Mouse (Mus musculus) forebrain, embryonic 10.5 days (tissue): ENCODE measurements around the gene Krtap27-1. TPM values are rescaled to one million over a fixed set of nuclear protein-coding genes. Genes with fewer than 3 reads are reported as not detected.

Experiments
- DNase-seq: peaks from one replicate; pipeline ENCODE4 v3.0.0-alpha.2; 2017; ENCODE audit warnings: low spot score; ENCODE audit errors: extremely low spot score
- H3K27ac ChIP-seq: fragments of 300-500 bp; sonication (generic); 2 replicates; pipeline ENCODE4 v1.5.1; 2016; ENCODE audit warnings: mild to moderate bottlenecking
- H3K27me3 ChIP-seq: fragments of 300-500 bp; sonication (generic); 2 replicates; pipeline ENCODE4 v1.6.1; 2016; ENCODE audit warnings: mild to moderate bottlenecking; ENCODE audit not compliant: poor library complexity, severe bottlenecking
- H3K36me3 ChIP-seq: fragments of 300-500 bp; sonication (generic); replicated peaks from 2 replicates; pipeline ENCODE4 v1.6.1; 2016; ENCODE audit warnings: mild to moderate bottlenecking, moderate library complexity
- H3K4me1 ChIP-seq: fragments of 300-500 bp; sonication (generic); 2 replicates; pipeline ENCODE4 v1.6.1; 2016
- H3K4me3 ChIP-seq: fragments of 300-500 bp; sonication (generic); 2 replicates; pipeline ENCODE4 v1.5.1; 2016; ENCODE audit warnings: mild to moderate bottlenecking, moderate library complexity
- H3K9me3 ChIP-seq: fragments of 300-500 bp; sonication (generic); 2 replicates; pipeline ENCODE4 v1.6.1; 2016; ENCODE audit warnings: mild to moderate bottlenecking, moderate library complexity
- WGBS: fragments of 180-500 bp; shearing (Covaris S2); methylation state at CpG from one replicate; pipeline ENCODE4 v1.1.7; 2016; 5-methylcytosine and 5-hydroxymethylcytosine counted together
- polyA plus RNA-seq: library from polyadenylated mRNA; unstranded; fragments of >200 nt; fragmentation: Nextera tagmentation; extraction: Ambion mirVana; gene quantifications from 2 replicates; pipeline ENCODE4 v1.2.1, GENCODE M21; 2016

Krtap27-1 gene
- polyA plus RNA-seq: not detected in 2 replicates

DNA sequence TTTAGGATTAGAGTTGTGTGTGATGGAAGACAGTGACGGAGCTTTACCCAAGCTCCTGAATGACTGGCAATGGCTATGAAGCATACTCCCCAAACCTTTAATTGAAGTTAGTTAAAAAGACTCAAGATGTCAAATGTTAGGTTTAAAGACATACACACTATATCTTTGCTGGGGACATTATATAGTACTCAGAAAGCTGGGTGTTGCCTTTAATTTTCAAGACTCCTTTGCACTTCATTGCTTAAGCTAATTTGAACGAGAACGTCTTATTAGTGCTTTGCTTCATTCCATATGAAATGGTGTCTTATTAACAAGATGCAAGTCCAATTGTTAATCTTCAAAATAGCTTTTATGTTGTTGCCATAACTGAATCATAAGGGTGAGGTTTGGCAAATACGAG is at the start of gene Krtap27-1:
Gene Krtap27-1 (minus strand): TSS at position 101 of the 400 bp plus-strand sequence.
- 91% methylated on average over 4 of the region's 4 CpGs for WGBS
- Histone ChIP-seq H3K36me3 (no peaks in the 10 kb centered on the region), H3K27ac (no peak within 1 kb of the TSS), H3K4me1 (no peaks in the 10 kb centered on the region), H3K27me3 (no peaks in the 10 kb centered on the region), H3K9me3 (no peaks in the 10 kb centered on the region), H3K4me3 (no peak within 1 kb of the TSS)
- no peak for DNase-seq

DNA sequence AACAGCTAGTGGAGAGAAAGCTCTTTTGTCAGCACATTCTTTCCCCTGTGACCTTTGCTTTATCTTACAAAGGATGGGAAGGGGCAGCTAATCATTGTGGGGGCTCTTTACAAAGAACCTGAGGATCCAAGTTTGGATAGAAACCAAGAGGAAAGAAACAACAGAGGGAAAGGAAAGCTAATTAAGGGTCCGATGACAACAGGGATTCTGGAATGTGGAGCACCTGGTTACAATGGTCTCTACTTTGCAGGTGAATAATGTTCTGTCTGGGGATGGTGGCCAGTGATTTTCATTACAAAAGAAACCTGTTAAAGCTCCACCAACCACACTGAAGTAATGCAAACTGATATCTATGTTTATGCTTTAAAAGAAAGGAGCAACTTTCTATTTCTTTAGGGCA is 48.6 kb upstream of the Krtap27-1 start:
- DNase-seq: no peak
- H3K36me3 ChIP-seq: no peaks in the 10 kb centered on the region
- no peak overlapping the region for H3K4me3 ChIP-seq
- H3K27me3 ChIP-seq: no peaks in the 10 kb centered on the region
- 12% methylated on average over 1 of the region's 1 CpGs for whole genome bisulfite sequencing
- H3K27ac ChIP-seq: no peak overlapping the region
- no peaks in the 10 kb centered on the region for H3K9me3 ChIP-seq
- H3K4me1 ChIP-seq: no peaks in the 10 kb centered on the region

GRCm38 (mm10) chr16:88716549-88716948 is 45.1 kb upstream of the Krtap27-1 start:
- Histone ChIP-seq H3K4me3 (no peak overlapping the region), H3K4me1 (no peaks in the 10 kb centered on the region), H3K9me3 (no peaks in the 10 kb centered on the region), H3K27me3 (no peaks in the 10 kb centered on the region), H3K36me3 (no peaks in the 10 kb centered on the region), H3K27ac (no peak overlapping the region)
- DNase-seq: no peak

- DNase-seq: no peak
- no peaks in the 10 kb centered on the region for H3K4me1 ChIP-seq
- no peaks in the 10 kb centered on the region for H3K9me3 ChIP-seq
- no peaks in the 10 kb centered on the region for H3K27me3 ChIP-seq
- no peaks in the 10 kb centered on the region for H3K36me3 ChIP-seq
- H3K4me3 ChIP-seq: no peak overlapping the region
- no peak overlapping the region for H3K27ac ChIP-seq
- WGBS: 86% methylated on average over 6 of the region's 6 CpGs
Observed at GRCm38 (mm10) chr16:88711245-88711644, 39.8 kb upstream of the Krtap27-1 start.

GRCm38 (mm10) chr16:88710757-88711156 is 39.3 kb upstream of the Krtap27-1 start:
- Histone ChIP-seq H3K27ac (no peak overlapping the region), H3K4me1 (no peaks in the 10 kb centered on the region), H3K36me3 (no peaks in the 10 kb centered on the region), H3K27me3 (no peaks in the 10 kb centered on the region), H3K4me3 (no peak overlapping the region), H3K9me3 (no peaks in the 10 kb centered on the region)
- WGBS: 80% methylated on average over 4 of the region's 4 CpGs
- no peak for DNase-seq

DNA sequence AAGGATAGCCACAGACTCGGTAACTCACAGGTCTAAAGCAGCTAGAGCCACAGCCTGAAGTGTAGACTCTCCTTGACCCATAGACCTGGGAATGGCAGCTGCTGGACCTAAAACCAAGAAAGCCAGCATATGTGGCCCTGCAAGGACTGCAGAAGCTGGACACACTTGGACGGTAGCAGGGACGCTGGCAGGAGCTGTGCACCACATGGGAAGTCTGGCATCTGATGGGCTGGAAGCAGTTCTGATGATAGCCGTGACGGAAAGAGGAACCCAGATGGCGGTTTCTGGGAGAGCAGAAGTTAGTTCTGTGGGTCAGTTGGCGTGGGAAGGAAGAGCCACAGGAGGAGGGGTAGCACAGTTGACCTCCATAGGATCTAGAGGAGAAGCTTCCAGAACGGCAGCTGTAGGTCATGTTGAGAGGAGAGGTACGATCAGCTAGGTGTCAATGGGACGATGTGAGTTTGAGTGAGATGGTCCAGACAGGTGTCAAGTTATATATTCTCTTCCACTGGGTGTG is 36.1 kb upstream of the Krtap27-1 start, which contains the start of gene 2310061N02Rik:
Gene 2310061N02Rik (minus strand): TSS at position 467 of the 517 bp plus-strand sequence.
- Histone ChIP-seq H3K27ac (no peak within 1 kb of the TSS), H3K4me1 (no peaks in the 10 kb centered on the region), H3K36me3 (no peaks in the 10 kb centered on the region), H3K27me3 (no peaks in the 10 kb centered on the region), H3K4me3 (no peak within 1 kb of the TSS), H3K9me3 (no peaks in the 10 kb centered on the region)
- 93% methylated on average over 10 of the region's 10 CpGs for WGBS
- DNase-seq: no peak

DNA sequence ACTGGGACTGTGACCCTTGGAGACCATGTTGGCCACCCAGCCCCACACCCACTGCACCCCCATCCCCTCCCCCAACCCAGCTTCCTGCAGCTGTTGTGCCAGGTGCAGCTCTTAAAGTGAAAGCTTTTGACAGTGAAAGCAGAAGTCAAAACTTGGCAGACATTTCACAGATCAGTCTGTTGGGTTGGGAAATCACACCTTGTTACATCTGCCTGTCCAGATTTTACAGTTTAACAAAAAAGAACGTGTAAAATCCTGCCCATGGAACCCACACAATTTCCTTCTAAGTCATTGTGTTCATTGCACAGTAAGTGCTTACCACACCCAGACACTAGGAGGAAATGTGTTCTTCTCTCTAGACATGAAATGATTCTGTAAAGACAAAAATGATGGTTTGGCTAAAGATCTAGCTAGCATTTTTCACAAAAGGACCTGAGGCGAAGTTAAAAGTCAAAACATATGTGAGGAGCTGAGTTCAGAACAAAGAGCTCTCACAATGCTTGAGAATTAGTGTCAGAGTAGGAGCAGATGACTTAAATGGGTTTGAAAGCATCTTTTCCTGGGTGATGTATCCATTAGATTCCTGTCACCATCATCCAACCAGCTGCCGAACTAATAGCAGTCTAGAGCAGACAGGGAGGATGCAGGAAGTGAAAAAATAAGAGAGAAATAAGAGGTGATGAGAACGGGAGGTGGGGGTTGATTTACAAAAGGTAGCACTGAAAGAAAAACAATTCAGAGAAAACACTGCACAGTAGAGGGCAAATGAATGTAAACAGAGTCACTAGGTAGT is 29.8 kb upstream of the Krtap27-1 start:
- Histone ChIP-seq H3K9me3 (no peaks in the 10 kb centered on the region), H3K36me3 (no peaks in the 10 kb centered on the region), H3K27ac (no peak overlapping the region), H3K4me1 (no peaks in the 10 kb centered on the region), H3K27me3 (no peaks in the 10 kb centered on the region), H3K4me3 (no peak overlapping the region)
- 60% methylated on average over 4 of the region's 4 CpGs for WGBS
- DNase-seq: no peak

- Histone ChIP-seq H3K36me3 (no peaks in the 10 kb centered on the region), H3K4me3 (no peak overlapping the region), H3K9me3 (no peaks in the 10 kb centered on the region), H3K27ac (no peak overlapping the region), H3K4me1 (no peaks in the 10 kb centered on the region), H3K27me3 (no peaks in the 10 kb centered on the region)
- 88% methylated on average over 4 of the region's 4 CpGs for WGBS
- no peak for DNase-seq
Observed at GRCm38 (mm10) chr16:88696256-88696655, 24.8 kb upstream of the Krtap27-1 start.

- 50% methylated on average over 2 of the region's 2 CpGs for WGBS
- Histone ChIP-seq H3K9me3 (no peaks in the 10 kb centered on the region), H3K4me1 (peaks cover 3% of the 10 kb centered on the region; the same call in 1 of the 2 replicates), H3K27me3 (no peaks in the 10 kb centered on the region), H3K4me3 (no peak overlapping the region), H3K27ac (no peak overlapping the region), H3K36me3 (no peaks in the 10 kb centered on the region)
- DNase-seq: no peak
Observed at GRCm38 (mm10) chr16:88681282-88681681, 9.8 kb upstream of the Krtap27-1 start.

GRCm38 (mm10) chr16:88679099-88679498 is 7.6 kb upstream of the Krtap27-1 start:
- Histone ChIP-seq H3K4me3 (no peak overlapping the region), H3K36me3 (no peaks in the 10 kb centered on the region), H3K27ac (no peak overlapping the region), H3K4me1 (peaks cover 3% of the 10 kb centered on the region; the same call in 1 of the 2 replicates), H3K27me3 (no peaks in the 10 kb centered on the region), H3K9me3 (no peaks in the 10 kb centered on the region)
- no peak for DNase-seq
- 90% methylated on average over 6 of the region's 6 CpGs for WGBS

GRCm38 (mm10) chr16:88657426-88657825 is 14.0 kb downstream of the Krtap27-1 start:
- Histone ChIP-seq H3K36me3 (no peaks in the 10 kb centered on the region), H3K9me3 (no peaks in the 10 kb centered on the region), H3K27ac (no peak overlapping the region), H3K27me3 (no peaks in the 10 kb centered on the region), H3K4me1 (no peaks in the 10 kb centered on the region), H3K4me3 (no peak overlapping the region)
- no peak for DNase-seq
- WGBS: 76% methylated on average over 1 of the region's 1 CpGs

DNA sequence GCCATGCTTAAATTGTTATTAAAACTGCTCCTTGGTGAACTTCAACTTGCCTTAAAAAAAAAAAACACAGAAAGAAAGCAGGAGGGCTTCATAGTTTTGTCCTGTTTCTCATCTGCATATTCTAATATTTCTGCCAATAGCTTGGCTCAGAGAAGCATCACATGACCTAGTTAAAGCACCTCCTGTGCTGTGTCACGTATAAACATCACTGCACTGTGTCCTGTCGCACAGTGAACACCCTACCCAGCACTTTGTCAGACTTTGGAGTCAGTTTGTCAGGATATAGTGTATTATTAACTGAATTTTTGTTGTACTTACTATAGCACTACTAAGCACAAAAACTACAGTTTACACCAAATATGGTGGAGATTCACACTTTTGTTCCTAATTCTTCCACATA is 19.5 kb downstream of the Krtap27-1 start:
- no peak overlapping the region for H3K27ac ChIP-seq
- no peak for DNase-seq
- 83% methylated on average over 2 of the region's 2 CpGs for WGBS
- H3K27me3 ChIP-seq: no peaks in the 10 kb centered on the region
- H3K4me3 ChIP-seq: no peak overlapping the region
- H3K9me3 ChIP-seq: no peaks in the 10 kb centered on the region
- H3K36me3 ChIP-seq: no peaks in the 10 kb centered on the region
- 0 out of 2 replicates have a peak, but pooled peaks cover 3% of the 10 kb centered on the region for H3K4me1 ChIP-seq

DNA sequence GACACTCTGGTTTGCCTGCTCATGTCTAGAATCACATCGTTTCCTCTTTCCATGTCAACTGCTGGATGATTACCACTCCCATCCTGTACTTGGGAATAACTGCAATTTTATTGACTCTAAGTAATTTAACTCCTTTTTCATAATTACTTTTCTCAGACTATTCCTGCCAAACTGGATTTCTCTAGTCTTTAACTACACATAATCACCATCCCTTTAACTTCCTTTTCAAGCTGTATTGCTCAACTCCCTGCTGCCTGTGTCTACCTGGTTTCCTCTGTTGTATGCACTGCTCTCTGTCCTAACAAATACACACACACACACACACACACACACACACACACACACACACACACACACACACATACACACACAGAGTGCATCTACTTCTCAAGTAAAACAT is 20.4 kb downstream of the Krtap27-1 start:
- Histone ChIP-seq H3K27ac (no peak overlapping the region), H3K4me1 (0 out of 2 replicates have a peak, but pooled peaks cover 4% of the 10 kb centered on the region), H3K36me3 (no peaks in the 10 kb centered on the region), H3K9me3 (no peaks in the 10 kb centered on the region), H3K27me3 (no peaks in the 10 kb centered on the region), H3K4me3 (no peak overlapping the region)
- no peak for DNase-seq
- 91% methylated on average over 1 of the region's 1 CpGs for WGBS
